ENCODE assay signal across 8 mouse cellular contexts in the genomic region with DNA sequence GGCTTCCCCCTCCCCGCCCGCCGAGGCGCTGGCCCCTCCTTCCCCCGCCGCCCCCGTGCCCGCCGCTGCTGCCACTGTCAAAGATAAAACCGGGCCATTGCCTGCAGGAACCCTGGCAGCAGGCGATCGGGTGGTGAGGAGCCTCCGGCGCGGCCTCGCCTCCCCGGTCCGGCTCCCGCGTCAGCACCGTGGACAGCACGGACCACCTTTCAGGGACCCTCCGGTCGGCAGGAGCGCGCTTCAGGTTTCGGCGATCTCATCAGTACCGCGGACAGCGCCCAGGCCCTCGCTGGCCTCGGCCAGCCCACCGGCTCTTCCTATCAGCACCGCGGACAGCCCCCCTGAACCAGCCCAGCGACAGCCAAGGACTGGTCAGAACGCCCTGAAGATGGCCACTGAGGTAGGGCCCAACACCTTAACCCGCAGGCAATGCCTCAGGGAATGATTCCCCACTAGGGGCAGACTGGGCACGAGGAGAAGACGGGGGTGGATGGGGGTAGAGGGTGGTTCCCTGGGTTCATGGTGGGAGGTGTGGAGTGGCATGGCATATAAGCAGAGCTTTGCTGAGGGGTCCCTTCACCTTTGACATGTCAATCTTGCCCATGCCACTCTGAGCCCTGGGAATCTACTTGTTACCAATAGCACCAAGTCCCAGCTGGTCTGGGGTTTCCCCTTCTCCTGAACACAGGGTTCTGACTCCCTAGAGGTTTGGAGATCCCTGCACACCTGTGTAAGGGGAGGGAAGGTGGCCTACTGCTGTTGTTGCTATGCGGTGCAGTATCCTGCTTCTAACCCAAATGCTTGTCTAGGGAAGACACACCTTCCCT. TPM values are rescaled to one million over a fixed set of nuclear protein-coding genes. Genes with fewer than 3 reads are reported as not detected.
DNase-seq lines count a peak whose midpoint lies in the region; ATAC-seq and TF ChIP-seq lines count a peak whose summit lies in the region.

No protein-coding gene starts in this region.

- 3% methylated on average over 39 of the region's 42 CpGs for WGBS in embryonic facial prominence, embryonic 10.5 days
- 4% methylated on average over 37 of the region's 42 CpGs for WGBS in kidney, adult 2 months
- 3% methylated on average over 36 of the region's 42 CpGs for WGBS in liver, embryonic 12.5 days (ENCODE audit: insufficient replicate concordance)

- peak; percentile 48 to 69 for DNase-seq in left cerebral cortex, adult 18-20 months (ENCODE audit: low spot score in 2 of 2)
- no peak for DNase-seq in left cerebral cortex, adult 11 months (ENCODE audit: low spot score)
- DNase-seq in embryonic facial prominence, embryonic 10.5 days (ENCODE audit: low spot score): peak; percentile 97
- DNase-seq in heart, adult 8-10 months (ENCODE audit: low spot score): peak; percentile 9
- peak; percentile 7 for DNase-seq in kidney, adult 2 months
- DNase-seq in natural killer cell, adult 2 months (ENCODE audit: low spot score in 2 of 2): peak; percentile 7 to 16
- peak; percentile 94 for DNase-seq in testis, postnatal 10 days (ENCODE audit: low spot score)

- no peak overlapping the region for H3K9ac ChIP-seq in liver, embryonic 12.5 days

- H3K36me3 ChIP-seq in embryonic facial prominence, embryonic 10.5 days (replicated peaks): no peaks in the 10 kb centered on the region
- no peaks in the 10 kb centered on the region for H3K36me3 ChIP-seq in kidney, adult 2 months (ENCODE audit: control insufficient read depth, insufficient read depth, low read length)
- no peaks in the 10 kb centered on the region for H3K36me3 ChIP-seq in liver, embryonic 12.5 days

- H3K9me3 ChIP-seq in embryonic facial prominence, embryonic 10.5 days: no peaks in the 10 kb centered on the region
- no peaks in the 10 kb centered on the region for H3K9me3 ChIP-seq in liver, embryonic 12.5 days (replicated peaks)

- peak overlapping the region; percentile 58 for H3K4me3 ChIP-seq in embryonic facial prominence, embryonic 10.5 days
- no peak overlapping the region for H3K4me3 ChIP-seq in kidney, adult 2 months (ENCODE audit: insufficient read depth, low read depth, low read length)
- peak overlapping the region; percentile 48 for H3K4me3 ChIP-seq in liver, embryonic 12.5 days

- TF ChIP-seq POLR2A in kidney, adult 2 months (IDR thresholded peaks at IDR 0.05; ENCODE audit: low read depth, low read length): no peak

- ATAC-seq in liver, embryonic 12.5 days: peak; percentile 70

- H3K27ac ChIP-seq in embryonic facial prominence, embryonic 10.5 days (replicated peaks): no peak overlapping the region; the same call in 1 of the 2 replicates
- H3K27ac ChIP-seq in kidney, adult 2 months (ENCODE audit: insufficient read depth, low read depth, low read length): no peak overlapping the region
- H3K27ac ChIP-seq in liver, embryonic 12.5 days: no peak overlapping the region

- peaks cover 11% of the 10 kb centered on the region for H3K4me1 ChIP-seq in embryonic facial prominence, embryonic 10.5 days
- no peaks in the 10 kb centered on the region for H3K4me1 ChIP-seq in kidney, adult 2 months (ENCODE audit: control insufficient read depth, insufficient read depth, low read length)
- H3K4me1 ChIP-seq in liver, embryonic 12.5 days: peaks cover 11% of the 10 kb centered on the region

- peaks cover 30% of the 10 kb centered on the region for H3K27me3 ChIP-seq in embryonic facial prominence, embryonic 10.5 days (replicated peaks; ENCODE audit: low read depth, poor library complexity, severe bottlenecking)
- no peaks in the 10 kb centered on the region; the same call in 1 of the 2 replicates for H3K27me3 ChIP-seq in kidney, adult 2 months (replicated peaks; ENCODE audit: control insufficient read depth, insufficient read depth, low read length)
- peaks cover 46% of the 10 kb centered on the region for H3K27me3 ChIP-seq in liver, embryonic 12.5 days (replicated peaks)

- no peak for TF ChIP-seq CTCF in kidney, adult 2 months (conservative IDR thresholded peaks at IDR 0.05; ENCODE audit: insufficient read depth, insufficient read length, low read depth, low read length)

- H3K4me2 ChIP-seq in liver, embryonic 12.5 days: peak overlapping the region; percentile 78

RNA-seq across cellular contexts. Expression of a gene that starts 8.6 kb away (rescaled TPM):
- total RNA-seq in left cerebral cortex, adult 18-20 months (2021): 100 to 1,000 TPM; 112 to 119 TPM
- polyA plus RNA-seq in embryonic facial prominence, embryonic 10.5 days (2016; fragmentation: Nextera tagmentation; extraction: Ambion mirVana): 0.58 and 1.2 TPM in 2 replicates
- 1 to 10 TPM in 1 of 4 experiments, under 1 TPM in 3; 0.46 to 1.0 (median 0.75) TPM for total RNA-seq in heart, adult 8-10 months (2022)
- polyA plus RNA-seq in kidney, adult 2 months (2012; rRNA removed): 0.14 and 0.20 TPM in 2 replicates
- polyA plus RNA-seq in liver, embryonic 12.5 days (2016; fragmentation: Nextera tagmentation; extraction: Ambion mirVana): 0.04 TPM in 1 of 2 replicates, not detected in the other

RNA-seq across cellular contexts. Expression of a gene that starts 53.9 kb away (rescaled TPM):
- total RNA-seq in left cerebral cortex, adult 18-20 months (2021): 1 to 10 TPM in 1 of 2 experiments, under 1 TPM in 1; 0.49 to 2.1 TPM
- 0.58 and 0.72 TPM in 2 replicates for polyA plus RNA-seq in embryonic facial prominence, embryonic 10.5 days (2016; fragmentation: Nextera tagmentation; extraction: Ambion mirVana)
- 10 to 100 TPM in 1 of 4 experiments, 1 to 10 TPM in 3; 5.6 to 11.1 (median 6.1) TPM for total RNA-seq in heart, adult 8-10 months (2022)
- polyA plus RNA-seq in kidney, adult 2 months (2012; rRNA removed): 3.6 and 4.8 TPM in 2 replicates
- 1.6 and 2.2 TPM in 2 replicates for polyA plus RNA-seq in liver, embryonic 12.5 days (2016; fragmentation: Nextera tagmentation; extraction: Ambion mirVana)
